Mouse (Mus musculus): ENCODE data around the gene Aifm2. TPM values are rescaled to one million over a fixed set of nuclear protein-coding genes. Genes with fewer than 3 reads are reported as not detected.

The Aifm2 gene
- polyA plus RNA-seq, 1 experiment from 2014 or later, result 5.0 TPM

Other genes with a start within 250 kb of the Aifm2 start
- gene Lrrc20, start 239.5 kb upstream of the Aifm2 start, polyA plus RNA-seq (2014; fragmentation: Nextera tagmentation; extraction: Ambion mirVana), result 9.5 and 11.4 TPM in 2 replicates
- gene Npffr1, start 119.8 kb upstream of the Aifm2 start, polyA plus RNA-seq (2014; fragmentation: Nextera tagmentation; extraction: Ambion mirVana), result 0.11 and 0.13 TPM in 2 replicates
- gene Ppa1, start 66.7 kb upstream of the Aifm2 start, polyA plus RNA-seq (2014; fragmentation: Nextera tagmentation; extraction: Ambion mirVana), result 276 and 297 TPM in 2 replicates
- gene Sar1a, start 35.0 kb upstream of the Aifm2 start, polyA plus RNA-seq (2014; fragmentation: Nextera tagmentation; extraction: Ambion mirVana), result 246 and 248 TPM in 2 replicates
- gene Tysnd1, start 19.7 kb upstream of the Aifm2 start, polyA plus RNA-seq (2014; fragmentation: Nextera tagmentation; extraction: Ambion mirVana), result 29.6 and 30.7 TPM in 2 replicates
- 235 and 259 TPM in 2 replicates for gene H2afy2, start 68.9 kb downstream of the Aifm2 start, polyA plus RNA-seq (2014; fragmentation: Nextera tagmentation; extraction: Ambion mirVana)

Measured in hindbrain, embryonic 11.5 days (tissue).